Mouse (Mus musculus) frontal cortex, postnatal 14 days (tissue): ENCODE measurements at regions not wholly inside any gene's neighbourhood (a gene's known extent, or its start where the extent isn't known, plus 50 kb on each side); places are given as distances from the start of the nearest gene placed in this dataset.

Source experiments
- DNase-seq, 2 experiments: peaks; one replicate each; pipeline ENCODE4 v3.0.0; 2022; ENCODE audit warnings: low spot score in 2 of 2

GRCm38 (mm10) chr6:32739162-32739745 lies 151.3 kb upstream of the Plxna4 start:
- peak in 1 of 2 experiments; percentile 22 for DNase-seq

GRCm38 (mm10) chr6:32728706-32729105 lies 140.7 kb upstream of the Plxna4 start:
- no peak for DNase-seq

GRCm38 (mm10) chr6:32726571-32726970 lies 138.6 kb upstream of the Plxna4 start:
- DNase-seq = no peak

GRCm38 (mm10) chr6:32717860-32718259 lies 129.9 kb upstream of the Plxna4 start:
- DNase-seq = no peak

- no peak for DNase-seq
Measured at GRCm38 (mm10) chr6:32715137-32715536, 127.1 kb upstream of the Plxna4 start.

GRCm38 (mm10) chr6:32710208-32710607 lies 122.2 kb upstream of the Plxna4 start:
- no peak for DNase-seq

- DNase-seq = no peak
Measured at GRCm38 (mm10) chr6:32709566-32709965, 121.6 kb upstream of the Plxna4 start.

- no peak for DNase-seq
Measured at GRCm38 (mm10) chr6:32707417-32707816, 119.4 kb upstream of the Plxna4 start.

GRCm38 (mm10) chr6:32706376-32706775 lies 118.4 kb upstream of the Plxna4 start:
- DNase-seq = no peak

GRCm38 (mm10) chr6:32703466-32703865 lies 115.5 kb upstream of the Plxna4 start:
- no peak for DNase-seq

GRCm38 (mm10) chr6:32702245-32702791 lies 114.3 kb upstream of the Plxna4 start:
- no peak for DNase-seq

- no peak for DNase-seq
Measured at GRCm38 (mm10) chr6:32699811-32700210, 111.8 kb upstream of the Plxna4 start.

- DNase-seq = no peak
Measured at GRCm38 (mm10) chr6:32697771-32698270, 109.8 kb upstream of the Plxna4 start.

- DNase-seq = no peak
Measured at GRCm38 (mm10) chr6:32696037-32696436, 108.0 kb upstream of the Plxna4 start.

GRCm38 (mm10) chr6:32672552-32672951 lies 84.6 kb upstream of the Plxna4 start:
- DNase-seq = no peak

GRCm38 (mm10) chr6:32659743-32660142 lies 71.8 kb upstream of the Plxna4 start:
- no peak for DNase-seq

- no peak for DNase-seq
Measured at GRCm38 (mm10) chr6:32657378-32657777, 69.4 kb upstream of the Plxna4 start.

GRCm38 (mm10) chr6:32654188-32654587 lies 66.2 kb upstream of the Plxna4 start:
- DNase-seq = no peak

- no peak for DNase-seq
Measured at GRCm38 (mm10) chr6:32644016-32644415, 56.0 kb upstream of the Plxna4 start.

- peak; percentile 7 to 31 for DNase-seq
Measured at GRCm38 (mm10) chr6:32638843-32639242, 50.9 kb upstream of the Plxna4 start.
